Mouse (Mus musculus) inflammation-experienced regulatory T-cells, adult 16 weeks (primary cell): Measurements from ENCODE around the gene AC131692.1. TPM values are rescaled to one million over a fixed set of nuclear protein-coding genes. Genes with fewer than 3 reads are reported as not detected.

ENCODE experiments used
- polyA plus RNA-seq: library from polyadenylated mRNA; unstranded; fragments of 100-300 nt; shearing (Covaris generic); gene quantifications from one replicate; pipeline ENCODE4 v1.2.1, GENCODE M21; 2017

Gene AC131692.1
- not detected for polyA plus RNA-seq

GRCm38 (mm10) chr19:6094119-6094518, at the start of gene AC131692.1:
AC131692.1 (plus strand) TSS chr19:6094419.

GRCm38 (mm10) chr19:6046294-6047153, 47.7 kb upstream of the AC131692.1 start, which contains the start of gene Syvn1:
Syvn1 (plus strand) TSS chr19:6046576.

GRCm38 (mm10) chr19:6057313-6058096, 36.7 kb upstream of the AC131692.1 start, which contains the start of the genes Mrpl49 and Fau:
Mrpl49 (minus strand) TSS chr19:6057785.
Fau (plus strand) TSS chr19:6057844.

GRCm38 (mm10) chr19:6061021-6061533, 33.1 kb upstream of the AC131692.1 start, which contains the start of gene Znhit2:
Znhit2 (plus strand) TSS chr19:6061192.

GRCm38 (mm10) chr19:6067724-6068415, 26.3 kb upstream of the AC131692.1 start, which contains the start of gene Tm7sf2:
Tm7sf2 (minus strand) TSS chr19:6068373.

GRCm38 (mm10) chr19:6076564-6077393, 17.4 kb upstream of the AC131692.1 start, which contains the start of gene Vps51:
Vps51 (minus strand) TSS chr19:6077231.

GRCm38 (mm10) chr19:6079983-6080480, 14.2 kb upstream of the AC131692.1 start, which contains the start of gene Tmem262:
Tmem262 (plus strand) TSS chr19:6080033.

GRCm38 (mm10) chr19:6082156-6082555, 12.1 kb upstream of the AC131692.1 start, which contains the start of gene Gm28374:
Gm28374 (minus strand) TSS chr19:6082256.

GRCm38 (mm10) chr19:6084478-6085248, 9.6 kb upstream of the AC131692.1 start, which contains the start of the genes Zfpl1 and Cdca5:
Zfpl1 (minus strand) TSS chr19:6084956.
Cdca5 (plus strand) TSS chr19:6084983.

GRCm38 (mm10) chr19:6105586-6105985, 11.4 kb downstream of the AC131692.1 start, which contains the start of gene Naaladl1:
Naaladl1 (plus strand) TSS chr19:6105782.

GRCm38 (mm10) chr19:6117986-6118676, 23.9 kb downstream of the AC131692.1 start, which contains the start of gene Sac3d1:
Sac3d1 (minus strand) TSS chr19:6118650.

GRCm38 (mm10) chr19:6127760-6128341, 33.6 kb downstream of the AC131692.1 start, which contains the start of gene Snx15:
Snx15 (minus strand) TSS chr19:6128304.

GRCm38 (mm10) chr19:6140678-6141393, 46.6 kb downstream of the AC131692.1 start, which contains the start of gene Batf2:
Batf2 (plus strand) TSS chr19:6140983.

GRCm38 (mm10) chr19:6141394-6141749, 47.2 kb downstream of the AC131692.1 start, which contains the start of gene Arl2:
Arl2 (minus strand) TSS chr19:6141548.

